Mouse (Mus musculus): ENCODE data around the gene Trappc5. TPM values are rescaled to one million over a fixed set of nuclear protein-coding genes. Genes with fewer than 3 reads are reported as not detected.
A peak's percentile ranks its signal among the peaks of the same experiment; 100 is the strongest.

Trappc5 gene
- polyA plus RNA-seq, 1 experiment from 2014 or later = 34.0 TPM

DNA sequence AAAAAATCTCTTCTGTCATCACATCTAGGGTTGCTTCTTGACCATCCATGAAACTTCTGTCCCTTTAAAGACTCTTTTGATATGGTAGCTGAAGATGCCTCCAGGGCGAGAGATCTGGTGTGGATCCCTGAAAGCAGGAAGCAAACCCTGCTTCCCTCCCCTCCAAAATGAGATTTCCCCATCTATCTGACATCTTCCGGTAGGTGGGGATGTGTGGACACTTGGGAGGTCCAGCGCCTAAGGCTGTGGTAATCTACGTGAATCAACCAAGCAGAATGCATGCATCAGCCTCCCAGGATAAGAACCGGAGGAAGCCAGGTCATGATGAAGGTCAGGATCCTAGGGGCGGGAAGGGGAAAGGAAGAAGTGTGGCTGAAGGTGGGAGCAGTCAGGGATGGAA is 10.6 kb upstream of the Trappc5 start, which contains the start of gene Mcemp1:
Mcemp1 (plus strand) TSS at position 248 of the 400 bp plus-strand sequence.
- ATAC-seq (replicated peaks; ENCODE audit: low FRiP score, low TSS enrichment, low read depth) = no peak
- DNase-seq (ENCODE audit: low spot score) = no peak
- Histone ChIP-seq H3K4me2 (ENCODE audit: low read length) (no peak within 1 kb of the TSS), H3K9me3 (ENCODE audit: control insufficient read depth, low read length) (no peaks in the 10 kb centered on the region), H3K9ac (ENCODE audit: low read length) (no peak within 1 kb of the TSS), H3K36me3 (ENCODE audit: control insufficient read depth, insufficient read depth, low read length) (no peaks in the 10 kb centered on the region), H3K27ac (ENCODE audit: low read depth) (no peak within 1 kb of the TSS), H3K4me3 (ENCODE audit: low read depth, low read length) (no peak within 1 kb of the TSS), H3K4me1 (replicated peaks; ENCODE audit: control insufficient read depth, insufficient read depth, low read length) (no peaks in the 10 kb centered on the region), H3K27me3 (replicated peaks; ENCODE audit: control insufficient read depth, insufficient read depth, low read length) (no peaks in the 10 kb centered on the region)
- WGBS = 77% methylated on average over 6 of the region's 6 CpGs

DNA sequence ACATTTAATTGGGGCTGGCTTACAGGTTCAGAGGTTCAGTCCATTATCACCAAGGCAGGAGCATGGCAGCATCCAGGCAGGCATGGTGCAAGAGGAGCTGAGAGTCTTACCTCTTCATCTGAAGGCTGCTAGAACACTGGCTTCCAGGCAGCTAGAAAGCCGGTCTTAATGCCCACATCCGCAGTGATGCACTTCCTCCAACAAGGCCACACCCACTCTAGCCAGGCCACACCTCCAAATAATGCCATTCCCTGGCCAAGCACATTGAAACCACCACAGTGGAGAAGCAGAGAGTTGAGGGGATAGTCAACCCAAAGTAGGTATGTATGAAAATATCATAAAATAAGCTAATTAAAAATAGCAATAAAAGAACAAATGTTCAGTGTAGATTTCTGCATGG is 5.7 kb upstream of the Trappc5 start:
- Histone ChIP-seq H3K9me3 (ENCODE audit: control insufficient read depth, low read length) (no peaks in the 10 kb centered on the region), H3K4me1 (replicated peaks; ENCODE audit: control insufficient read depth, insufficient read depth, low read length) (0 out of 2 replicates have a peak, but pooled peaks cover 2% of the 10 kb centered on the region), H3K4me3 (ENCODE audit: low read depth, low read length) (no peak overlapping the region), H3K4me2 (ENCODE audit: low read length) (no peak overlapping the region), H3K9ac (ENCODE audit: low read length) (no peak overlapping the region), H3K27me3 (replicated peaks; ENCODE audit: control insufficient read depth, insufficient read depth, low read length) (no peaks in the 10 kb centered on the region), H3K36me3 (ENCODE audit: control insufficient read depth, insufficient read depth, low read length) (no peaks in the 10 kb centered on the region), H3K27ac (ENCODE audit: low read depth) (no peak overlapping the region)
- 78% methylated on average over 2 of the region's 2 CpGs for WGBS
- DNase-seq (ENCODE audit: low spot score) (no peak), ATAC-seq (replicated peaks; ENCODE audit: low FRiP score, low TSS enrichment, low read depth) (no peak)

DNA sequence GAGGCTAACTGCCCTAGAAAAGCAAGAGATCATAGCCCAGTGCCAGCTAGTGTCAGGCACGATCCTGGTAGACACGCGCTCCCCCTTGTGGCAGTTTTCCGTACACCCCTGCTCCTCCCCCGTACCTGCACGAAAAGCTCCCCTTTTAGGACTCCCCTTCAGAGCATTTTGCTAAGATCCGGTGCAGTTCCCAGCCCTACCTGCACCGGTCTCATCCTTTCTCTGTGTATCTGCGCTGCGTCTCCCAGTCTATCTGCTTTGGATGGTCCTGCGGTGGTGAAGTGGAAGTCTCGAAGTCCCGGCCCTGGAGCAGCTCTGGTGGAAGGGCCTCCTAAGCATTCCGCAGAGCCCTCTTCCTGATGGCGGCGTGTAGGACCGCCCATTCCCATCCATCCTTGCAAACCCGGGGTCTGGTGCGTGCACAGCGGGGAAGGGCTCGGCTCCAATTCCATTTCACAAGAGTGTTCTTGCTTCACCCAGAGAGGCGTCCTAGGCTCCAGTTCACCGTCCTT is 4.1 kb upstream of the Trappc5 start, which contains the start of gene Fcor:
Fcor (minus strand) TSS at position 383 of the 512 bp plus-strand sequence.
- Histone ChIP-seq H3K27ac (ENCODE audit: low read depth) (peak within 1 kb of the TSS; percentile 39; the same call in 1 of the 2 replicates), H3K9me3 (ENCODE audit: control insufficient read depth, low read length) (no peaks in the 10 kb centered on the region), H3K27me3 (replicated peaks; ENCODE audit: control insufficient read depth, insufficient read depth, low read length) (no peaks in the 10 kb centered on the region), H3K4me2 (ENCODE audit: low read length) (peak within 1 kb of the TSS; percentile 74), H3K36me3 (ENCODE audit: control insufficient read depth, insufficient read depth, low read length) (no peaks in the 10 kb centered on the region), H3K4me1 (replicated peaks; ENCODE audit: control insufficient read depth, insufficient read depth, low read length) (0 out of 2 replicates have a peak, but pooled peaks cover 2% of the 10 kb centered on the region), H3K4me3 (ENCODE audit: low read depth, low read length) (peak within 1 kb of the TSS; percentile 44), H3K9ac (ENCODE audit: low read length) (peak within 1 kb of the TSS; percentile 34)
- ATAC-seq (replicated peaks; ENCODE audit: low FRiP score, low TSS enrichment, low read depth) = peak; percentile 80
- WGBS = under 1% methylated on average over 23 of the region's 23 CpGs
- peak; percentile 95 for DNase-seq (ENCODE audit: low spot score)

DNA sequence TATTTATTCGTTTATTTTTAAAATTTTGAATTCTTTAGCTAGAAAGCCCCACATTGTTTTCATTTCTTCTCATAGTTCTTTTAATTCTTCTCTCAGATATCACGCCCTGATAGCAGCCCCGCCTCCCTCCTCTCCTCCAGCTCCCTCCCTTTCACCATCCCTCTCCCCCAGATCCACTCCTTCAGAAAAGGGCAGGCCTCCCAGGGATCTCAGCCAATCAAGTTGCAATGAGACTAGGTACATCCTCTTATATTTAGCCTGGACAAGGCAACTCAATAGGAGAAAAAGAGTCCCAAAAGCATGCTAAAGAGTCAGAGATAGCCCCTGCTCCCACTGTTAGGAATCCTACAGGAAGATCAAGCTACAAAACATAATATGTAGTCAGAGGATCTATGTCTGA is 1.4 kb upstream of the Trappc5 start:
- DNase-seq (ENCODE audit: low spot score) = no peak
- no peak overlapping the region for H3K4me2 ChIP-seq (ENCODE audit: low read length)
- 62% methylated on average over 3 of the region's 3 CpGs for WGBS

DNA sequence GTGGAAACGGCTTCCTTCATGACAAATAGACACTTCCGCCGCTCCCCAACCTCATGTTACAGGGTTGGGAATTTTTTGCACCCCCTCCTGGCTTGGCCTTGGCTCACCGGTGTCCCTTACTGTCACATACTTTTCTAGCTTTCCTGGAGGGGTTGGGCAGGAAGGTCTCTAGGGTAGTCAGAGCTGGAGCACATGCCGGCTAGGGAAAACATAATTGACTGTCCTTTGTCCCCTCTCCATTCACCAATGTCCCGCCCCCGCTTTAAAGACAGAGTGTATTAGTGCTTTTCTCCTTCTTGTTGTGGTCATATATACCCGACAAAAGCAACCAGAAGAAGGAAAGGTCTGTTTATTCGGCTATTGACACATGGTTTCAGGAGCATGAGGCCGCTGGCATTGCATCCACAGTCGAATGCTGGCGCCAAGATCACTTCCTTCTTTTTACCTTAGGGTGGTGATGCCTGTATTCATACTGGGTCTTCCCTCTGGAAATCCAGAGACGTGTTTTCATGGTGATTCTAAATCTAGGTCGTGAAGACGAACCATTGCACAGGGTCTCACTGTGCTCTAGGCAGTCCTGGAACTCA is 987 bp downstream of the Trappc5 start:
- ATAC-seq (replicated peaks; ENCODE audit: low FRiP score, low TSS enrichment, low read depth) = peak; percentile 7; the same call in 1 of the 2 replicates
- Histone ChIP-seq H3K9ac (ENCODE audit: low read length) (peak overlapping the region; percentile 79), H3K4me2 (ENCODE audit: low read length) (peak overlapping the region; percentile 74), H3K36me3 (ENCODE audit: control insufficient read depth, insufficient read depth, low read length) (peaks cover 30% of the 10 kb centered on the region), H3K4me1 (replicated peaks; ENCODE audit: control insufficient read depth, insufficient read depth, low read length) (peaks cover 10% of the 10 kb centered on the region; the same call in 1 of the 2 replicates), H3K9me3 (ENCODE audit: control insufficient read depth, low read length) (no peaks in the 10 kb centered on the region), H3K27ac (ENCODE audit: low read depth) (peak overlapping the region; percentile 92), H3K27me3 (replicated peaks; ENCODE audit: control insufficient read depth, insufficient read depth, low read length) (no peaks in the 10 kb centered on the region), H3K4me3 (ENCODE audit: low read depth, low read length) (peak overlapping the region; percentile 80)
- peak; percentile 59 for DNase-seq (ENCODE audit: low spot score)
- WGBS = 2% methylated on average over 15 of the region's 15 CpGs

More for the DNA sequence above, 1.4 kb upstream of the Trappc5 start:
- no peak overlapping the region for H3K4me3 ChIP-seq (ENCODE audit: low read depth, low read length)
- no peaks in the 10 kb centered on the region for H3K9me3 ChIP-seq (ENCODE audit: control insufficient read depth, low read length)
- peaks cover 11% of the 10 kb centered on the region for H3K36me3 ChIP-seq (ENCODE audit: control insufficient read depth, insufficient read depth, low read length)
- H3K9ac ChIP-seq (ENCODE audit: low read length) = no peak overlapping the region
- no peak overlapping the region for H3K27ac ChIP-seq (ENCODE audit: low read depth)
- no peak for ATAC-seq (replicated peaks; ENCODE audit: low FRiP score, low TSS enrichment, low read depth)
- H3K4me1 ChIP-seq (replicated peaks; ENCODE audit: control insufficient read depth, insufficient read depth, low read length) = peaks cover 10% of the 10 kb centered on the region; the same call in 1 of the 2 replicates
- no peaks in the 10 kb centered on the region for H3K27me3 ChIP-seq (replicated peaks; ENCODE audit: control insufficient read depth, insufficient read depth, low read length)

DNA sequence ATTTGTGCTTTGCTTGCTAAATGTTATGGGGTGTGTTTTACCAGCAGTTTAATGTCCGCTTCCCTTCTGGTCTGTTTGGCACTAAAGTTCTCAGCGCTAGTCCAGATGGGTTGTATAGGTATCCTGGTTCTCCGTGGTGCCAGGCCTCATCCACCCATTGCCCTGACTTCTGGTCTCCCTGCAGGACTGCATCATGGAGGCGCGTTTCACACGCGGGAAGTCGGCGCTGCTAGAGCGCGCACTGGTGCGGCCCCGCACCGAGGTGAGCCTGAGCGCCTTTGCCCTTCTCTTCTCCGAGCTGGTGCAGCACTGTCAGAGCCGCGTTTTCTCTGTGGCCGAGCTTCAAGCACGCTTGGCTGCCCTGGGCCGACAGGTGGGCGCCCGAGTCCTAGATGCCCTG is 2.7 kb downstream of the Trappc5 start:
- whole genome bisulfite sequencing = 95% methylated on average over 23 of the region's 23 CpGs
- no peak overlapping the region for H3K4me2 ChIP-seq (ENCODE audit: low read length)
- no peaks in the 10 kb centered on the region for H3K9me3 ChIP-seq (ENCODE audit: control insufficient read depth, low read length)
- H3K36me3 ChIP-seq (ENCODE audit: control insufficient read depth, insufficient read depth, low read length) = peaks cover 30% of the 10 kb centered on the region
- no peak overlapping the region for H3K27ac ChIP-seq (ENCODE audit: low read depth)
- no peak for ATAC-seq (replicated peaks; ENCODE audit: low FRiP score, low TSS enrichment, low read depth)
- no peaks in the 10 kb centered on the region for H3K27me3 ChIP-seq (replicated peaks; ENCODE audit: control insufficient read depth, insufficient read depth, low read length)
- H3K4me3 ChIP-seq (ENCODE audit: low read depth, low read length) = no peak overlapping the region
- no peak overlapping the region for H3K9ac ChIP-seq (ENCODE audit: low read length)
- peaks cover 8% of the 10 kb centered on the region; the same call in 1 of the 2 replicates for H3K4me1 ChIP-seq (replicated peaks; ENCODE audit: control insufficient read depth, insufficient read depth, low read length)
- DNase-seq (ENCODE audit: low spot score) = no peak

DNA sequence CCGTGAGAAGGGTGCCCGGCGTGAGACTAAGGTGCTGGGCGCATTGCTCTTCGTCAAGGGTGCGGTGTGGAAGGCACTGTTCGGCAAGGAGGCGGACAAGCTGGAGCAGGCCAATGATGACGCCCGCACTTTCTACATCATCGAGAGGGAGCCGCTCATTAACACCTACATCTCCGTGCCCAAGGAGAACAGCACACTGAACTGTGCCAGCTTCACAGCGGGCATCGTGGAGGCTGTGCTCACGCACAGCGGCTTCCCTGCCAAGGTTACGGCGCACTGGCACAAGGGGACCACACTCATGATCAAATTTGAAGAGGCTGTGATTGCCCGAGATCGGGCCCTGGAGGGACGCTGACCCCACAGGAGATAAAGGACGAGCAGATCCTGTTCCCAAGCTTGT is 3.1 kb downstream of the Trappc5 start:
- 96% methylated on average over 23 of the region's 23 CpGs for WGBS
- Histone ChIP-seq H3K4me3 (ENCODE audit: low read depth, low read length) (no peak overlapping the region), H3K36me3 (ENCODE audit: control insufficient read depth, insufficient read depth, low read length) (peaks cover 30% of the 10 kb centered on the region), H3K27ac (ENCODE audit: low read depth) (no peak overlapping the region), H3K9ac (ENCODE audit: low read length) (no peak overlapping the region), H3K4me2 (ENCODE audit: low read length) (no peak overlapping the region), H3K4me1 (replicated peaks; ENCODE audit: control insufficient read depth, insufficient read depth, low read length) (peaks cover 8% of the 10 kb centered on the region; the same call in 1 of the 2 replicates), H3K9me3 (ENCODE audit: control insufficient read depth, low read length) (no peaks in the 10 kb centered on the region), H3K27me3 (replicated peaks; ENCODE audit: control insufficient read depth, insufficient read depth, low read length) (no peaks in the 10 kb centered on the region)
- ATAC-seq (replicated peaks; ENCODE audit: low FRiP score, low TSS enrichment, low read depth) (no peak), DNase-seq (ENCODE audit: low spot score) (no peak)

DNA sequence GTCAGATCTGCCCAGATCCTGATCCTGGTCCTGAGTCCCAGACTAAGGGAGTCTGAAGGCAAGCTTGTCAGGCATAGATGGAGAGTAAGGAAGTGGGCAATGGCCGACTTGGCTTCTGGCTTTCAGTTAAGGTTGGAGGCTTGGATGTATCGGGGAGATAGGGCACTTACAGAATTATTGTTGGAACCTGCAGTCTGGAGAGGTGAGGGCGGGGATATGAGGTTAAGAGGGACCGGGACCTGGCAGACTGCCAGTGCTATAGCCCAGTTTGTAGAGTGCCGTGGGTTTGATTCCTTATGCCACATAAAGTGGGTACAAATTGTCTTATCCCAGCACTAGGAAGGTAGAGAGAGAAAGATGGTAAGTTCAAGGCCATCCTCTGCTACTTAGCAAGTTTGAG is 3.6 kb downstream of the Trappc5 start:
- H3K4me3 ChIP-seq (ENCODE audit: low read depth, low read length) = no peak overlapping the region
- ATAC-seq (replicated peaks; ENCODE audit: low FRiP score, low TSS enrichment, low read depth) (no peak), DNase-seq (ENCODE audit: low spot score) (no peak)
- no peak overlapping the region for H3K9ac ChIP-seq (ENCODE audit: low read length)
- no peak overlapping the region for H3K4me2 ChIP-seq (ENCODE audit: low read length)
- H3K9me3 ChIP-seq (ENCODE audit: control insufficient read depth, low read length) = no peaks in the 10 kb centered on the region
- H3K27me3 ChIP-seq (replicated peaks; ENCODE audit: control insufficient read depth, insufficient read depth, low read length) = no peaks in the 10 kb centered on the region
- H3K27ac ChIP-seq (ENCODE audit: low read depth) = no peak overlapping the region
- H3K36me3 ChIP-seq (ENCODE audit: control insufficient read depth, insufficient read depth, low read length) = peaks cover 30% of the 10 kb centered on the region
- peaks cover 8% of the 10 kb centered on the region; the same call in 1 of the 2 replicates for H3K4me1 ChIP-seq (replicated peaks; ENCODE audit: control insufficient read depth, insufficient read depth, low read length)
- 84% methylated on average over 5 of the region's 5 CpGs for WGBS

DNA sequence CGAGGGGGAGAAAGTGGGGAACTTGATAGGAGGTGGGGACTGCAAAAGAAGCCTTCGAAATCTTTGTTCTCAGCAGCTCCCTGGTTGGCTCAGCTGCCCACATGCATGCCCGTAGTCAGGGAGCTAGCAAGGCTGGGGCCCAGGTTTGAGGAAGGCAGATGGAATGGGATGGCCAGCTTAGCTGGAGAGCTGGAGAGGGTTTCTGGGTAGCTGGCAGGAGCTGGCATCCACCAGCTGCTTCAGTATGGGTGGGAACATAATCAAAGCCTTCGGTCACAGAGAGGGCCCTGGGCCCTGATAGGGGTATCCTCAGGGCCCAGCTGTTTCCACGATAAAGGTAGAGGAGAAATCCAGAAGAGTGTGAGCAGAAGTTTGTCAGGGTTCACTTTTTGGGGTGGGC is 6.3 kb downstream of the Trappc5 start:
- no peak for DNase-seq (ENCODE audit: low spot score)
- H3K4me1 ChIP-seq (replicated peaks; ENCODE audit: control insufficient read depth, insufficient read depth, low read length) = peaks cover 5% of the 10 kb centered on the region; the same call in 1 of the 2 replicates
- no peak overlapping the region for H3K27ac ChIP-seq (ENCODE audit: low read depth)
- WGBS = 86% methylated on average over 5 of the region's 5 CpGs
- ATAC-seq (replicated peaks; ENCODE audit: low FRiP score, low TSS enrichment, low read depth) = no peak
- peaks cover 30% of the 10 kb centered on the region for H3K36me3 ChIP-seq (ENCODE audit: control insufficient read depth, insufficient read depth, low read length)
- H3K4me3 ChIP-seq (ENCODE audit: low read depth, low read length) = no peak overlapping the region
- no peaks in the 10 kb centered on the region for H3K9me3 ChIP-seq (ENCODE audit: control insufficient read depth, low read length)
- no peaks in the 10 kb centered on the region for H3K27me3 ChIP-seq (replicated peaks; ENCODE audit: control insufficient read depth, insufficient read depth, low read length)
- H3K9ac ChIP-seq (ENCODE audit: low read length) = no peak overlapping the region
- no peak overlapping the region for H3K4me2 ChIP-seq (ENCODE audit: low read length)
